Mouse (Mus musculus) myocyte (in vitro differentiated cells): ENCODE data around the gene Fkbp15.

Experiments used
- MYOD1 ChIP-seq, 3 experiments: IDR thresholded peaks; one replicate each; pipeline ENCODE4 v1.6.1; 2011; ENCODE audit warnings: control low read depth in 2 of 3, low read depth in 2 of 3, mild to moderate bottlenecking in 2 of 3, moderate library complexity in 1 of 3; ENCODE audit not compliant: insufficient read length in 2 of 3, control insufficient read depth in 1 of 3
- POLR2A ChIP-seq: IDR thresholded peaks from one replicate; pipeline ENCODE4 v1.6.1; 2011; ENCODE audit warnings: low read depth, mild to moderate bottlenecking, control low read depth, moderate library complexity; ENCODE audit not compliant: insufficient read length
- USF1 ChIP-seq: IDR thresholded peaks from one replicate; pipeline ENCODE4 v1.6.1; 2011; ENCODE audit warnings: low read depth, mild to moderate bottlenecking, control low read depth, moderate library complexity

DNA sequence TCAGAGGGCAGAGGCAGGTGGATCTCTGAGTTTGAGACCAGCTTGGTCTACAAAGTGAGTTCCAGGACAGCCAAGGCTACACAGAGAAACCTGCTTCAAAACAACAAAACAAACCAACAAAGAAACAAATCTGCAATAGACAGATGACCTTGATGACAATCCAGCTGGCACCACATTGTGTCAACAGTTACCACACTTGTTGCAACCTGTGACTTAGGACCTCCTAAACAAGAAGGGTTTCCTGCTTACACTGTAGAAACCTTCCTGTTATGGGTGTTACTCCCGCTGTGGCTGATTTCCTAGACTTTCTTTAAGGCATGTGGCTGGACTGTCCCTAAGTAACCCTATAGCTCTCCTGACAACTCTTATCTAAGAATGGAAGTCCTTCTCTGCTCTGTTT is 35.5 kb upstream of the Fkbp15 start:
- TF ChIP-seq MYOD1 (IDR thresholded peaks at IDR 0.05; ENCODE audit: control insufficient read depth in 1 of 3, insufficient read length in 2 of 3, low read depth in 2 of 3) (no peak), POLR2A (no peak), USF1 (no peak)
